Mouse (Mus musculus) liver, embryonic 14.5 days (tissue): ENCODE data around the gene Kansl1. TPM values are rescaled to one million over a fixed set of nuclear protein-coding genes. Genes with fewer than 3 reads are reported as not detected.
A peak's percentile ranks its signal among the peaks of the same experiment; 100 is the strongest.

Experiments
- ATAC-seq: fragments of 200-750 bp; cut with Nextera tagmentation; 2 replicates; pipeline ENCODE4 v1.8.0; 2017; ENCODE audit warnings: moderate number of reproducible peaks, mild to moderate bottlenecking, moderate library complexity; ENCODE audit not compliant: insufficient read depth
- DNase-seq, 3 experiments: peaks; one replicate each; pipeline ENCODE4 v3.0.0-alpha.2; 2012 to 2013; ENCODE audit warnings: low read depth in 3 of 3, low spot score in 3 of 3
- H3K27ac ChIP-seq: fragments of 300-500 bp; sonication (generic); 2 replicates; pipeline ENCODE4 v1.5.1; 2014; ENCODE audit warnings: moderate library complexity, mild to moderate bottlenecking, control low read depth, inconsistent platforms
- H3K27me3 ChIP-seq: fragments of 300-500 bp; sonication (generic); 2 replicates; pipeline ENCODE4 v1.6.1; 2014; ENCODE audit warnings: mild to moderate bottlenecking, low read length, moderate library complexity; ENCODE audit not compliant: control insufficient read depth, insufficient read depth
- H3K36me3 ChIP-seq: fragments of 300-500 bp; sonication (generic); replicated peaks from 2 replicates; pipeline ENCODE4 v1.6.1; 2014; ENCODE audit warnings: low read depth; ENCODE audit not compliant: control insufficient read depth, insufficient read depth
- H3K4me1 ChIP-seq, 2 experiments: fragments of 200-500 bp in 1 of 2; fragments of 300-500 bp in 1 of 2; sonication (generic) in 1 of 2; replicated peaks; 2 replicates each; pipeline ENCODE4 v1.6.1; 2012 to 2014; ENCODE audit warnings: antibody characterized with exemption in 1 of 2, inconsistent platforms in 1 of 2, low read length in 1 of 2; ENCODE audit not compliant: control insufficient read depth in 2 of 2, insufficient read depth in 2 of 2
- H3K4me2 ChIP-seq: fragments of 300-500 bp; sonication (generic); 2 replicates; pipeline ENCODE4 v1.6.1; 2014; ENCODE audit warnings: low read depth, mild to moderate bottlenecking, control low read depth, moderate library complexity
- H3K4me3 ChIP-seq, 2 experiments: fragments of 200-500 bp in 1 of 2; fragments of 300-500 bp in 1 of 2; sonication (generic) in 1 of 2; 2 replicates each; pipeline ENCODE4 v1.5.1; 2012 to 2014; ENCODE audit warnings: low read depth in 2 of 2, low read length in 2 of 2, mild to moderate bottlenecking in 2 of 2, control low read depth in 1 of 2, inconsistent platforms in 1 of 2, moderate library complexity in 1 of 2; ENCODE audit not compliant: insufficient read depth in 1 of 2
- H3K9ac ChIP-seq: fragments of 300-500 bp; sonication (generic); replicated peaks from 2 replicates; pipeline ENCODE4 v1.6.1; 2014; ENCODE audit warnings: mild to moderate bottlenecking, control low read depth, moderate library complexity
- H3K9me3 ChIP-seq: fragments of 300-500 bp; sonication (generic); 2 replicates; pipeline ENCODE4 v1.6.1; 2016; ENCODE audit warnings: low read length, mixed read lengths; ENCODE audit not compliant: control insufficient read depth
- CTCF ChIP-seq: IDR thresholded peaks from 2 replicates; pipeline ENCODE4 v1.5.1; 2016; ENCODE audit warnings: antibody characterized with exemption, low read depth, control low read depth
- EP300 ChIP-seq: IDR thresholded peaks from 2 replicates; pipeline ENCODE4 v1.6.1; 2016; ENCODE audit warnings: antibody characterized with exemption, low read depth
- WGBS: fragments of 180-500 bp; shearing (Covaris S2); extraction: QIAGEN DNeasy Blood & Tissue Kit; methylation state at CpG from one replicate; pipeline ENCODE4 v1.1.7; 2014; ENCODE audit not compliant: insufficient replicate concordance; 5-methylcytosine and 5-hydroxymethylcytosine counted together
- polyA plus RNA-seq, 2 experiments: library from polyadenylated mRNA; depleted of rRNA in 1 of 2; stranded (reverse) in 1 of 2; unstranded in 1 of 2; fragments of >200 nt; fragmentation: Nextera tagmentation in 1 of 2; extraction: Ambion mirVana in 1 of 2; gene quantifications; 2 replicates each; pipeline versions ENCODE4 v1.2.1 to v1.2.3; 2012 to 2014

The Kansl1 gene
- polyA plus RNA-seq, 2 experiments, result 5.3 to 12.3 TPM

DNA sequence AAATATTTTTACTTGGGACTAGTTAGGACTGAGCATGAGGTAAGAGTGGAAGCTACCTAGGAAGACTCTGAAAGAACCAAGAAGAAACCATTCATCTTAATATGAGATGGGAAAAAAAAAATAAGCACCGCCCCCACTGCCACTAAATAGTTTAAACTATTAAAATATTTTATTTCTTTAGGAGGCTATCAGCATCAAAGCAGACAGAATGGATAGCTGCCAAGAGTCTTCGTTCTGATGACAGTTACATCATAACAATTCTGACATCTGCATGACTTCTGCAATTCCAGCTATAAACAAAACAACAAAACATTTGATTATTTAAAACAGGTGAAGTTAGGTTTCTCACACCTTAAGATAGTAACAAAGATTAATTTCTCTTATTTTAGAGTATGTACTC lies 23.1 kb downstream of the Kansl1 start:
- Histone ChIP-seq H3K27ac (no peak overlapping the region), H3K4me1 (peaks cover 7 to 10% of the 10 kb centered on the region in 2 experiments), H3K36me3 (no peaks in the 10 kb centered on the region), H3K4me3 (no peak overlapping the region), H3K4me2 (no peak overlapping the region), H3K9me3 (no peaks in the 10 kb centered on the region), H3K27me3 (no peaks in the 10 kb centered on the region), H3K9ac (no peak overlapping the region)
- TF ChIP-seq EP300 (no peak), CTCF (no peak)
- DNase-seq (no peak), ATAC-seq (no peak)
- WGBS, result 68% methylated on average over 2 of the region's 2 CpGs

DNA sequence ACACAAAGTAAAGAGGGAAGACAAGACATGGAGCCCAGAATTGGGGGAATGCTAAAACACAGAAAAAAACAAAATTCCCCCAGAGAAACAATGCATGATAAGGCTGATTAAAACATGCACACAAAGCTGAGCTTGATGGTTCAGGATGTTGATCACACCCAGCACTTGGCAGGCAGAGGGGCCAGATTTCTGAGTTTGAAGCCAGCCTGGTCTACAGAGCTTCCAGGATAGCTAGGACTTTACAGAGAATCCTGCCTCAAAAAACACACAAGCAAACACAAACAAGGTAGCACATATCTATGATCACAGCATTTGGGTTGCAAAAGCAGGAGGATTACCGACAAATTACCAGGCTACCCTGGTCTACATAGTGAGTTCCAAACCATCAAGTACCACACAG lies 23.6 kb downstream of the Kansl1 start:
- ATAC-seq (no peak), DNase-seq (no peak)
- no peak overlapping the region for H3K4me2 ChIP-seq
- H3K4me1 ChIP-seq, result peaks cover 7 to 10% of the 10 kb centered on the region in 2 experiments
- H3K36me3 ChIP-seq, result no peaks in the 10 kb centered on the region
- H3K27ac ChIP-seq, result no peak overlapping the region
- WGBS, result 82% methylated on average over 1 of the region's 1 CpGs
- H3K4me3 ChIP-seq, result no peak overlapping the region
- TF ChIP-seq EP300, result no peak
- no peak for TF ChIP-seq CTCF
- H3K9ac ChIP-seq, result no peak overlapping the region
- no peaks in the 10 kb centered on the region for H3K27me3 ChIP-seq
- H3K9me3 ChIP-seq, result no peaks in the 10 kb centered on the region

DNA sequence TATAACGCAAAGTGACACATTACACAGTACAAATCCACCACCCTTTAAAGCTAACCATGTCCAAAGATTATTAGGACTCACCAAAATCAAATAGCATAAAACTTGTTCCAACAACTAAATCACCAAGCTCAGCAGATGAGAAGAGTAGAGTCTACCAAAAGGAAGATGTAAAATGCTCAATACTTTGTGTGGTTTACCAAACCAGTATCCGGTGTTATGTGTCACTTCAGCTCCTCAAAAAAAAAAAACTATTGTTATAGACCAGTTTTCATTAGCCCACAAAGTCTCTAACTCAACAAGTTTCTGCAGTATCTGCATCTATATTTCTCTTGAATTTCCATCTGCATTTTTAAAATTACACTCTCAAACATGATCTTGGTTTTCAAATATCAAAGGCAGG lies 25.3 kb downstream of the Kansl1 start:
- H3K27me3 ChIP-seq, result no peaks in the 10 kb centered on the region
- ATAC-seq, result no peak
- WGBS, result 23% methylated on average over 2 of the region's 2 CpGs

DNA sequence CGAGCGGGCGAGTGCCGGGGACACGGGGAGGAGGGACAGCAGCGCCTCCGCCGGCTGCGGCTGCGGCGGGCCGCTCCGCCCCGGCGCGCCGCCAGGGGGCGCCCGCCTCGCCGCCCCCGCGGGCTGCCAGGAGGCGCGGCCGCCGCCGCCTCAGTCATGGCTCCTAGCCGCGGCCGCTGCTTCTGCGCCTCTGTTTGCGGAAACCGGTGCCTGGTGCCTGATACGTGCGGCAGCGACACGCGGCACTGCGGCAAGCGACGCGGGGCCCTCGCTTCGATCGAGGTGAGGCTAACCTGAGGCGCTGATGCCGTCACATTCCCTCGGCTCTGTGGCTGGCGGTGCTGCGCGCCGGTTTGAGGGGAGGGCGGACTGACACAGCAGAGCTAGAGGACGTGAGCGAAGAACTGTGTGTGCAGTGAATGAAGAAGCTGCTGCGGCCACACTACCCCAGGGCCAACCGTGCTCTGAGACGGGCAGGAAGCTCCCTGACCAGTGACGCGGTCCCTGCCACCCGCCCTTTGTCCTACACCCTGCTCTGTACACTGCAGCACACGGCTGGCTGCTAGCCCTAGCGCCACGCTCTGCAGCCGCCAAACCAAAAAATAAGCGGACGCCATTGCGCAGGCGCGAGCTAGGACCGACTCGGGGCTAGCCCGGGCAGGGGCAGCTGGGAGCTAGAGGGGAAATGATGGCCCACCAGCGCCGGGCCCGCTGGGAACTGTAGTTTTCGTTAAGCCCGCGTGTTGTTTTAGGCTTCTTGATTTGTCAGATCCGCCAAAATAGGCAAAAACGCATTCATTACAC lies 26.1 kb downstream of the Kansl1 start:
- Histone ChIP-seq H3K9me3 (no peaks in the 10 kb centered on the region), H3K27me3 (no peaks in the 10 kb centered on the region), H3K36me3 (no peaks in the 10 kb centered on the region), H3K27ac (peak overlapping the region; percentile 77), H3K4me2 (peak overlapping the region; percentile 81), H3K9ac (peak overlapping the region; percentile 99), H3K4me3 (peak overlapping the region; percentile 88 to 98), H3K4me1 (peaks cover 11 to 21% of the 10 kb centered on the region in 2 experiments)
- TF ChIP-seq EP300, result no peak
- TF ChIP-seq CTCF, result peak; percentile 41; the same call in 1 of the 2 replicates
- WGBS, result under 1% methylated on average over 77 of the region's 82 CpGs
- DNase-seq (peak; percentile 86 to 89 (median 87)), ATAC-seq (peak; percentile 87)

More for the DNA sequence above, 25.3 kb downstream of the Kansl1 start:
- Histone ChIP-seq H3K4me3 (peak overlapping the region; percentile 76 to 98), H3K9ac (peak overlapping the region; percentile 99), H3K27ac (peak overlapping the region; percentile 77), H3K36me3 (no peaks in the 10 kb centered on the region), H3K4me2 (peak overlapping the region; percentile 78), H3K4me1 (peaks cover 9 to 15% of the 10 kb centered on the region in 2 experiments), H3K9me3 (no peaks in the 10 kb centered on the region)
- DNase-seq, result no peak
- TF ChIP-seq EP300, result no peak
- no peak for TF ChIP-seq CTCF
